Mouse (Mus musculus) hindbrain, embryonic 13.5 days (tissue): ENCODE measurements around the gene Kbtbd12. TPM values are rescaled to one million over a fixed set of nuclear protein-coding genes. Genes with fewer than 3 reads are reported as not detected.

Experiments used
- ATAC-seq: fragments of 200-750 bp; cut with Nextera tagmentation; 2 replicates; pipeline ENCODE4 v1.8.0; 2017; ENCODE audit warnings: moderate TSS enrichment; ENCODE audit not compliant: low FRiP score
- H3K27ac ChIP-seq: fragments of 300-500 bp; sonication (generic); 2 replicates; pipeline ENCODE4 v1.5.1; 2015; ENCODE audit warnings: inconsistent platforms, mild to moderate bottlenecking, moderate library complexity
- H3K27me3 ChIP-seq: fragments of 300-500 bp; sonication (generic); 2 replicates; pipeline ENCODE4 v1.6.1; 2015; ENCODE audit warnings: mild to moderate bottlenecking, inconsistent platforms
- H3K36me3 ChIP-seq: fragments of 300-500 bp; sonication (generic); 2 replicates; pipeline ENCODE4 v1.6.1; 2015; ENCODE audit warnings: mild to moderate bottlenecking, inconsistent platforms
- H3K4me1 ChIP-seq: fragments of 300-500 bp; sonication (generic); replicated peaks from 2 replicates; pipeline ENCODE4 v1.6.1; 2015; ENCODE audit warnings: inconsistent platforms
- H3K4me2 ChIP-seq: fragments of 300-500 bp; sonication (generic); 2 replicates; pipeline ENCODE4 v1.6.1; 2015; ENCODE audit warnings: inconsistent platforms, mild to moderate bottlenecking, moderate library complexity
- H3K4me3 ChIP-seq: fragments of 300-500 bp; sonication (generic); 2 replicates; pipeline ENCODE4 v1.5.1; 2015; ENCODE audit warnings: mild to moderate bottlenecking, inconsistent platforms
- H3K9ac ChIP-seq: fragments of 300-500 bp; sonication (generic); 2 replicates; pipeline ENCODE4 v1.6.1; 2015; ENCODE audit warnings: mild to moderate bottlenecking, inconsistent platforms
- H3K9me3 ChIP-seq: fragments of 300-500 bp; sonication (generic); 2 replicates; pipeline ENCODE4 v1.6.1; 2016; ENCODE audit warnings: inconsistent platforms
- WGBS: fragments of 180-500 bp; shearing (Covaris S2); methylation state at CpG from one replicate; pipeline ENCODE4 v1.1.7; 2015; 5-methylcytosine and 5-hydroxymethylcytosine counted together
- polyA plus RNA-seq: library from polyadenylated mRNA; unstranded; fragments of >200 nt; fragmentation: Nextera tagmentation; extraction: Ambion mirVana; gene quantifications from 2 replicates; pipeline ENCODE4 v1.2.1, GENCODE M21; 2015

Gene Kbtbd12
- polyA plus RNA-seq, 1 experiment from 2014 or later, result 0.26 TPM

- H3K9ac ChIP-seq, result 0 out of 2 replicates have a peak overlapping the region, but pooled peaks have one; percentile 35
- no peak overlapping the region for H3K27ac ChIP-seq
- no peak overlapping the region for H3K4me3 ChIP-seq
- H3K4me2 ChIP-seq, result no peak overlapping the region
- H3K36me3 ChIP-seq, result peaks cover 71% of the 10 kb centered on the region
- H3K4me1 ChIP-seq, result peaks cover 26% of the 10 kb centered on the region
- ATAC-seq, result no peak
- 94% methylated on average over 8 of the region's 8 CpGs for WGBS
- no peaks in the 10 kb centered on the region for H3K9me3 ChIP-seq
- no peaks in the 10 kb centered on the region for H3K27me3 ChIP-seq
Observed at GRCm38 (mm10) chr6:88513984-88514383, 123.8 kb downstream of the Kbtbd12 start.

GRCm38 (mm10) chr6:88503044-88503443 is 134.7 kb downstream of the Kbtbd12 start:
- Histone ChIP-seq H3K27me3 (0 out of 2 replicates have a peak, but pooled peaks cover 3% of the 10 kb centered on the region), H3K4me1 (peaks cover 11% of the 10 kb centered on the region), H3K9me3 (no peaks in the 10 kb centered on the region), H3K36me3 (peaks cover 68% of the 10 kb centered on the region), H3K4me2 (no peak overlapping the region), H3K4me3 (no peak overlapping the region), H3K27ac (no peak overlapping the region), H3K9ac (no peak overlapping the region)
- no peak for ATAC-seq
- WGBS, result 94% methylated on average over 4 of the region's 4 CpGs

- Histone ChIP-seq H3K4me1 (peaks cover 11% of the 10 kb centered on the region), H3K9ac (no peak overlapping the region), H3K4me3 (no peak overlapping the region), H3K27ac (no peak overlapping the region), H3K9me3 (no peaks in the 10 kb centered on the region), H3K27me3 (0 out of 2 replicates have a peak, but pooled peaks cover 3% of the 10 kb centered on the region), H3K4me2 (no peak overlapping the region), H3K36me3 (peaks cover 67% of the 10 kb centered on the region)
- ATAC-seq, result no peak
- 84% methylated on average over 13 of the region's 13 CpGs for WGBS
Observed at GRCm38 (mm10) chr6:88502030-88502970, 135.4 kb downstream of the Kbtbd12 start.

GRCm38 (mm10) chr6:88500405-88500767 is 137.4 kb downstream of the Kbtbd12 start:
- Histone ChIP-seq H3K9me3 (no peaks in the 10 kb centered on the region), H3K27ac (peak overlapping the region; percentile 85), H3K9ac (peak overlapping the region; percentile 84; the same call in 1 of the 2 replicates), H3K4me2 (peak overlapping the region; percentile 92), H3K36me3 (peaks cover 60% of the 10 kb centered on the region), H3K4me3 (peak overlapping the region; percentile 57), H3K4me1 (peaks cover 11% of the 10 kb centered on the region), H3K27me3 (0 out of 2 replicates have a peak, but pooled peaks cover 3% of the 10 kb centered on the region)
- ATAC-seq, result peak; percentile 47; the same call in 1 of the 2 replicates
- WGBS, result 10% methylated on average over 3 of the region's 3 CpGs

GRCm38 (mm10) chr6:88499481-88500404 is 138.0 kb downstream of the Kbtbd12 start:
- Histone ChIP-seq H3K4me2 (peak overlapping the region; percentile 92), H3K9ac (peak overlapping the region; percentile 84), H3K27ac (peak overlapping the region; percentile 85), H3K4me3 (peak overlapping the region; percentile 57), H3K27me3 (0 out of 2 replicates have a peak, but pooled peaks cover 3% of the 10 kb centered on the region), H3K9me3 (no peaks in the 10 kb centered on the region), H3K36me3 (peaks cover 53% of the 10 kb centered on the region), H3K4me1 (peaks cover 11% of the 10 kb centered on the region)
- WGBS, result 3% methylated on average over 71 of the region's 76 CpGs
- peak; percentile 90 for ATAC-seq

Other genes with a start within 250 kb of the Kbtbd12 start
- gene Eefsec, start 191.4 kb downstream of the Kbtbd12 start, polyA plus RNA-seq, result 25.2 and 27.4 TPM in 2 replicates
- gene Ruvbl1, start 172.5 kb downstream of the Kbtbd12 start, polyA plus RNA-seq, result 93.7 and 95.4 TPM in 2 replicates
- 162 TPM in 2 replicates for gene Sec61a1, start 119.0 kb downstream of the Kbtbd12 start, polyA plus RNA-seq
- 19.7 and 21.3 TPM in 2 replicates for gene Mgll, start 86.5 kb upstream of the Kbtbd12 start, polyA plus RNA-seq
- 36.3 and 38.2 TPM in 2 replicates for gene Abtb1, start 204.0 kb upstream of the Kbtbd12 start, polyA plus RNA-seq
- gene Podxl2, start 237.1 kb upstream of the Kbtbd12 start, polyA plus RNA-seq, result 546 and 595 TPM in 2 replicates